Mouse (Mus musculus) bone marrow, adult 2 months (tissue): Measurements from ENCODE around the gene Gm5089.

Source experiments
- CTCF ChIP-seq: fragments of 200-500 bp; IDR thresholded peaks from 2 replicates; pipeline ENCODE4 v1.5.1; 2011; ENCODE audit warnings: low read length, control low read depth; ENCODE audit not compliant: control insufficient read depth, insufficient read depth
- POLR2A ChIP-seq: fragments of 200-500 bp; IDR thresholded peaks from 2 replicates; pipeline ENCODE4 v1.6.1; 2011; ENCODE audit warnings: low read depth, mild to moderate bottlenecking, control low read depth, low read length, borderline replicate concordance; ENCODE audit not compliant: control insufficient read depth

GRCm38 (mm10) chr14:122475557-122476040, 24.7 kb upstream of the Gm5089 start:
- TF ChIP-seq CTCF, result no peak
- TF ChIP-seq POLR2A, result no peak
